Mouse (Mus musculus) lung, embryonic 16.5 days (tissue): ENCODE measurements at regions not wholly inside any gene's neighbourhood (a gene's known extent, or its start where the extent isn't known, plus 50 kb on each side); places are given as distances from the start of the nearest gene placed in this dataset.

ENCODE experiments used
- ATAC-seq: fragments of 200-750 bp; cut with Nextera tagmentation; 2 replicates; pipeline ENCODE4 v1.8.0; 2017; ENCODE audit warnings: low read depth, mild to moderate bottlenecking, moderate library complexity
- H3K27ac ChIP-seq: fragments of 300-500 bp; sonication (generic); 2 replicates; pipeline ENCODE4 v1.5.1; 2014; ENCODE audit warnings: mild to moderate bottlenecking, control low read depth, low read length
- H3K27me3 ChIP-seq: fragments of 300-500 bp; sonication (generic); 2 replicates; pipeline ENCODE4 v1.6.1; 2014; ENCODE audit warnings: low read depth, low read length, mixed read lengths; ENCODE audit not compliant: control insufficient read depth, insufficient read depth
- H3K36me3 ChIP-seq: fragments of 300-500 bp; sonication (generic); 2 replicates; pipeline ENCODE4 v1.6.1; 2014; ENCODE audit warnings: low read length; ENCODE audit not compliant: control insufficient read depth, insufficient read depth
- H3K4me1 ChIP-seq: fragments of 300-500 bp; sonication (generic); replicated peaks from 2 replicates; pipeline ENCODE4 v1.6.1; 2014; ENCODE audit warnings: low read length, mixed read lengths; ENCODE audit not compliant: control insufficient read depth, insufficient read depth
- H3K4me2 ChIP-seq: fragments of 300-500 bp; sonication (generic); 2 replicates; pipeline ENCODE4 v1.6.1; 2014; ENCODE audit warnings: low read depth, low read length, control low read depth
- H3K4me3 ChIP-seq: fragments of 300-500 bp; sonication (generic); 2 replicates; pipeline ENCODE4 v1.5.1; 2014; ENCODE audit warnings: mild to moderate bottlenecking, low read length, control low read depth
- H3K9ac ChIP-seq: fragments of 300-500 bp; sonication (generic); 2 replicates; pipeline ENCODE4 v1.6.1; 2014; ENCODE audit warnings: low read length, control low read depth
- H3K9me3 ChIP-seq: fragments of 300-500 bp; sonication (generic); 2 replicates; pipeline ENCODE4 v1.6.1; 2016; ENCODE audit warnings: low read length; ENCODE audit not compliant: control insufficient read depth
- WGBS: fragments of 180-500 bp; shearing (Covaris S2); extraction: QIAGEN DNeasy Blood & Tissue Kit; methylation state at CpG from one replicate; pipeline ENCODE4 v1.1.7; 2014; 5-methylcytosine and 5-hydroxymethylcytosine counted together

DNA sequence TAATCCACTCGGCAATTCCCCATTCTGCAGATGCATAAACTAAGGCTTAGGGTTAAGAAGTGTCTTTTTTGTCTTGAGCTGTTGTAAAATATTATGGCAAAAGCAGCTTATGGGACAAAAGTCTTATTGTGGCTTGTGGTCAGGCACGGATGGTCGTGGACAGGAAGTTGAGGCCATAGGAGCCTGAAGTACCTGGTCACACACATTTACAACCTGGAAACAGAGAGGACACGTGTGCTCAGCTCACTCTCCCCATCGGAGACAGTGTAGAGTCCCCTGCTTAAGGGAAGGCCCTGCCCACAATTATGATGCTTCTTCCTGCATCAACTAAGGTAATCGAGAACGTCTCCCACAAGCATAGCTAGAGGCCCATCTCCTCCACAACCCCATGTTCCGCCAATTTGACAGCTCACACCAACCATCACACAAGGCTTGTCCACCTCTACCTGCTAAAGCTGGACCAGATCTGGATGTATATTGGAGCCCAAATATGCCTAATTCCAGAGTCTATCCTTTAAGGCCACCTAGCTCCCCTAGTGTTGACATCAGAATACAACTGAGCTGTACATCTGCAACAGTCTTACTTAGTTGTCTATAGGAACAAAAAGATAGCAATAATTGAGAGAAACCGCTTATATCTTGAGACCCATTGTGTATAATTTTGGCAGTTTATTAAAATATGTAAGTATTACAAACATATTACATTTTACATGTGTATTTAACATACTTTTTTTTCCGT lies 89.0 kb downstream of the Dyrk2 start:
- no peaks in the 10 kb centered on the region for H3K9me3 ChIP-seq
- H3K4me1 ChIP-seq, result no peaks in the 10 kb centered on the region
- 83% methylated on average over 10 of the region's 10 CpGs for WGBS
- H3K36me3 ChIP-seq, result no peaks in the 10 kb centered on the region
- H3K4me2 ChIP-seq, result no peak overlapping the region
- no peaks in the 10 kb centered on the region; the same call in 1 of the 2 replicates for H3K27me3 ChIP-seq
- H3K27ac ChIP-seq, result no peak overlapping the region
- no peak for ATAC-seq
- H3K4me3 ChIP-seq, result no peak overlapping the region
- H3K9ac ChIP-seq, result no peak overlapping the region

DNA sequence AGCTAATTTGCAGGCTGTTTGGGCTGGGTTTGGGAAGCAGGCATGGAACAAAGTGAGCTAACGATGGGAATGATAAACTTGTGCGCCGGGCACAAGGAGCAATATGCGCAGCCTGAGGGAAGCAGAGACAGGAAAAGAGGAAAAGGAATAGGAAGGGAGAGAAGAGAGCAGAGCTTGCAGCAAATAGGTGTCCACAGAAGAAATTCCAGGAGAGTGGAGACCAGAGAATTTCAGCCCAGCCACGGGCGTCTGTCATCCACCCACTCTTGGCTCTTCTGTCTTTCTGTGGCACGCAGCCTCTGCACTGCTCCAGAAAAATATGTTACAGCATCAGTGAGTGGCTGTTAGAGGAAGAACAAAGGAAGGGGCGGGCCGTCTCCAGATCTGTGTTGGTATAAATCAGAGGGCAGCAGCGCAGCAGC lies 88.2 kb downstream of the Dyrk2 start:
- H3K4me2 ChIP-seq, result no peak overlapping the region
- no peak overlapping the region for H3K27ac ChIP-seq
- H3K4me3 ChIP-seq, result no peak overlapping the region
- H3K4me1 ChIP-seq, result no peaks in the 10 kb centered on the region
- 50% methylated on average over 10 of the region's 10 CpGs for WGBS
- no peaks in the 10 kb centered on the region; the same call in 1 of the 2 replicates for H3K27me3 ChIP-seq
- ATAC-seq, result peak; percentile 57
- H3K9me3 ChIP-seq, result no peaks in the 10 kb centered on the region
- no peak overlapping the region for H3K9ac ChIP-seq
- H3K36me3 ChIP-seq, result no peaks in the 10 kb centered on the region

GRCm38 (mm10) chr10:118782646-118783045 lies 87.4 kb downstream of the Dyrk2 start:
- Histone ChIP-seq H3K27ac (no peak overlapping the region), H3K9me3 (no peaks in the 10 kb centered on the region), H3K36me3 (no peaks in the 10 kb centered on the region), H3K27me3 (no peaks in the 10 kb centered on the region; the same call in 1 of the 2 replicates), H3K9ac (no peak overlapping the region), H3K4me1 (no peaks in the 10 kb centered on the region), H3K4me2 (no peak overlapping the region), H3K4me3 (no peak overlapping the region)
- no peak for ATAC-seq
- WGBS, result 40% methylated on average over 6 of the region's 6 CpGs

DNA sequence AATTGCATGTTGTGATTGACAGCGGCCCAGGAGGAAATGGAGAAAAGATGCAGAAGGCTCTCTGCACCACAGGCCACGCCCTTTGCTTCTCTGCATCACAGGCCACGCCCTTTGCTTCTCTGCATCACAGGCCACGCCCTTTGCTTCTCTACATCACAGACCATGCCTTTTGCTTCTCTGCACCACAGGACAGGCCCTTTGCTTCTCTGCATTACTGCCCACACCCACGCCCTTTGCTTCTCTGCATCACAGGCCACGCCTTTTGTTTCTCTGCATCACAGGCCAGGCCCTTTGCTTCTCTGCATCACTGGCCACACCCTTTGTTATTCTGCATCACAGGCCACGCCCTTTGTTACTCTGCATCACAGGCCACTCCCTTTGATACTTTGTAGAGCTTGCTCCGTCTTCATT lies 82.7 kb downstream of the Dyrk2 start:
- Histone ChIP-seq H3K9ac (no peak overlapping the region), H3K4me1 (no peaks in the 10 kb centered on the region), H3K4me2 (no peak overlapping the region), H3K9me3 (no peaks in the 10 kb centered on the region), H3K27ac (no peak overlapping the region), H3K36me3 (no peaks in the 10 kb centered on the region), H3K27me3 (no peaks in the 10 kb centered on the region; the same call in 1 of the 2 replicates), H3K4me3 (no peak overlapping the region)
- ATAC-seq, result no peak
- 82% methylated on average over 8 of the region's 8 CpGs for WGBS

GRCm38 (mm10) chr10:118792352-118793100 lies 77.5 kb downstream of the Dyrk2 start:
- no peak overlapping the region for H3K4me2 ChIP-seq
- no peak for ATAC-seq
- no peaks in the 10 kb centered on the region for H3K27me3 ChIP-seq
- no peak overlapping the region for H3K4me3 ChIP-seq
- H3K9ac ChIP-seq, result no peak overlapping the region
- H3K9me3 ChIP-seq, result no peaks in the 10 kb centered on the region
- no peaks in the 10 kb centered on the region for H3K4me1 ChIP-seq
- H3K36me3 ChIP-seq, result no peaks in the 10 kb centered on the region
- no peak overlapping the region for H3K27ac ChIP-seq
- WGBS, result 67% methylated on average over 15 of the region's 15 CpGs

- no peak overlapping the region for H3K4me2 ChIP-seq
- H3K9me3 ChIP-seq, result no peaks in the 10 kb centered on the region
- no peaks in the 10 kb centered on the region for H3K36me3 ChIP-seq
- no peaks in the 10 kb centered on the region for H3K4me1 ChIP-seq
- ATAC-seq, result no peak
- no peak overlapping the region for H3K9ac ChIP-seq
- no peaks in the 10 kb centered on the region for H3K27me3 ChIP-seq
- WGBS, result 82% methylated on average over 2 of the region's 2 CpGs
- no peak overlapping the region for H3K27ac ChIP-seq
- no peak overlapping the region for H3K4me3 ChIP-seq
These were observed 76.2 kb downstream of the Dyrk2 start for GRCm38 (mm10) chr10:118793794-118794193.

DNA sequence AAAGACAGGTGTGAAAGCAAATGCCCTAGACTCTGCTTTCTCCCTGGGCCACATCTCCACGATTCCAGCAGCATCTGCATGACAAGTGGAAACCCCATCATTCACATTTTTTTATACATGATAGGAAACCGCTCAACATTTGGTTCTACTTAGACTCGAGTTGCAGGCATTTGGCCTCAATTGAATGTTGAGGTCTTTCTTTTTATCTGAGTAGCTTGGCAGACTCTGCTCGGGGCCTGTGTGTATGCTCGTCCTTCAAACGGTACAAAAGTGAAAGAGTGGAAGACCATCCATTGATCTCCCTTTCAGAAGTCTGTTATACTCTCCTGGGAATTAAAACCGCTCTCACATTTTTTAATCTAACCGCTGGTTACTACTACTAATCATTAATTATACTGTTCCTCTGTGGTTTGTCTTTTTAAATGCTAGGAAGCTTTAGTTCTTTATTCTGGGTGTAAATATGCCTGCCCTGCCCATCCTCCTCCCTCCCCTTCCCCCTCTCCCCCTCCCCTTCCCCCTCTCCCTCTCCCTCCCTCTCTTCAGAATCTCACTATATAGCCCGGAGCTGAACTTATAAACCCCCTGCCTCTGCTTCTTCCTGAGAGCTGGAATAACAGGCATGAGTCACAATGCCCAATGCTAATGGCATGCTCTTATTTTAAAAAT lies 75.5 kb downstream of the Dyrk2 start:
- no peaks in the 10 kb centered on the region for H3K36me3 ChIP-seq
- ATAC-seq, result no peak

DNA sequence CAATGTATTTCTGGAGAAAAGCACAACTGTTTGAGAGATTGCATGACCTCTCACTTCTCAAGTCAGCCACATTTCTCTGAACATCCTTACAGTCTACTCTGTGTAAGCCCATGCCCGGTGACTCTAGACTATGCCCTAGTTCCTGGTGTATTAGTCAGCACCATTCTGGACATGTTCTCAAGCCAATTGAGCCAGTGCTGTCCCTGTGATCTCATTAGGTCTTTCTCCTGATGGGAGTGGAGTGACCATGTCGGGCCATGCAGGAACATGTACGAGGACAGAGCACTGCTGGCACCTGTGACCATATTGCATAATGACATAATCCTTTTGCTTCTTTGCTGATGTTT lies 75.0 kb downstream of the Dyrk2 start:
- no peak overlapping the region for H3K4me2 ChIP-seq
- H3K4me1 ChIP-seq, result no peaks in the 10 kb centered on the region
- no peaks in the 10 kb centered on the region for H3K27me3 ChIP-seq
- no peaks in the 10 kb centered on the region for H3K36me3 ChIP-seq
- no peak overlapping the region for H3K9ac ChIP-seq
- no peak overlapping the region for H3K27ac ChIP-seq
- 82% methylated on average over 3 of the region's 3 CpGs for WGBS
- H3K4me3 ChIP-seq, result no peak overlapping the region
- H3K9me3 ChIP-seq, result no peaks in the 10 kb centered on the region
- no peak for ATAC-seq

More for the DNA sequence above, 75.5 kb downstream of the Dyrk2 start:
- Histone ChIP-seq H3K27ac (no peak overlapping the region), H3K4me1 (no peaks in the 10 kb centered on the region), H3K27me3 (no peaks in the 10 kb centered on the region), H3K9me3 (no peaks in the 10 kb centered on the region), H3K4me3 (no peak overlapping the region), H3K4me2 (no peak overlapping the region), H3K9ac (no peak overlapping the region)
- 44% methylated on average over 9 of the region's 9 CpGs for WGBS

- ATAC-seq, result no peak
These were observed 73.5 kb downstream of the Dyrk2 start for GRCm38 (mm10) chr10:118796512-118796911.

More at GRCm38 (mm10) chr10:118796512-118796911, 73.5 kb downstream of the Dyrk2 start:
- H3K4me3 ChIP-seq, result no peak overlapping the region
- no peaks in the 10 kb centered on the region for H3K36me3 ChIP-seq
- no peak overlapping the region for H3K4me2 ChIP-seq
- no peaks in the 10 kb centered on the region for H3K9me3 ChIP-seq
- H3K9ac ChIP-seq, result no peak overlapping the region
- no peaks in the 10 kb centered on the region for H3K27me3 ChIP-seq
- H3K4me1 ChIP-seq, result no peaks in the 10 kb centered on the region
- WGBS, result 58% methylated on average over 7 of the region's 7 CpGs
- no peak overlapping the region for H3K27ac ChIP-seq
